Mouse (Mus musculus): ENCODE results near the gene Gck. TPM values are rescaled to one million over a fixed set of nuclear protein-coding genes. Genes with fewer than 3 reads are reported as not detected.

Gene Gck
- total RNA-seq, 2 experiments from 2014 or later = 2.0 to 3.3 TPM

Other genes with a start within 250 kb of the Gck start
- 100 to 1,000 TPM in 1 of 2 experiments, 10 to 100 TPM in 1; 95.5 to 103 TPM for gene Mrps24, start 234.4 kb downstream of the Gck start, total RNA-seq (2021)
- 10 to 100 TPM; 38.8 to 48.7 TPM for gene Urgcp, start 187.7 kb downstream of the Gck start, total RNA-seq (2021)
- gene Dbnl, start 161.6 kb downstream of the Gck start, total RNA-seq (2021) = 10 to 100 TPM; 11.1 to 12.7 TPM
- 1,000 to 10,000 TPM; 2,496 to 2,633 TPM for gene Pgam2, start 146.3 kb downstream of the Gck start, total RNA-seq (2021)
- gene Polm, start 112.1 kb downstream of the Gck start, total RNA-seq (2021) = 1 to 10 TPM; 2.0 to 2.3 TPM
- 10 to 100 TPM; 61.2 to 83.6 TPM for gene Aebp1, start 88.1 kb downstream of the Gck start, total RNA-seq (2021)
- gene Pold2, start 71.8 kb downstream of the Gck start, total RNA-seq (2021) = 10 to 100 TPM; 44.5 to 45.6 TPM
- gene Myl7, start 51.3 kb downstream of the Gck start, total RNA-seq (2021) = not detected
- gene Ykt6, start 5.6 kb upstream of the Gck start, total RNA-seq (2021) = 10 to 100 TPM; 37.0 to 44.9 TPM
- 100 to 1,000 TPM; 149 to 185 TPM for gene Camk2b, start 116.3 kb upstream of the Gck start, total RNA-seq (2021)
- gene A730071L15Rik, start 249.9 kb upstream of the Gck start, total RNA-seq (2021) = under 1 TPM in 1 of 2 experiments, not detected in 1; 0.14 TPM

All from gastrocnemius, adult 18-20 months (tissue).